Mouse (Mus musculus) heart, embryonic 15.5 days (tissue): Measurements from ENCODE around the gene Panx1. TPM values are rescaled to one million over a fixed set of nuclear protein-coding genes. Genes with fewer than 3 reads are reported as not detected.

Experiments used
- ATAC-seq: fragments of 200-750 bp; cut with Nextera tagmentation; replicated peaks from 2 replicates; pipeline ENCODE4 v1.8.0; 2017; ENCODE audit warnings: low read depth, moderate TSS enrichment; ENCODE audit not compliant: insufficient number of reproducible peaks, insufficient read depth, low FRiP score
- H3K27ac ChIP-seq: fragments of 300-500 bp; sonication (generic); 2 replicates; pipeline ENCODE4 v1.5.1; 2015; ENCODE audit warnings: mild to moderate bottlenecking, inconsistent platforms
- H3K27me3 ChIP-seq: fragments of 300-500 bp; sonication (generic); 2 replicates; pipeline ENCODE4 v1.6.1; 2015; ENCODE audit warnings: inconsistent platforms
- H3K36me3 ChIP-seq: fragments of 300-500 bp; sonication (generic); 2 replicates; pipeline ENCODE4 v1.6.1; 2015; ENCODE audit warnings: mild to moderate bottlenecking, inconsistent platforms
- H3K4me1 ChIP-seq: fragments of 300-500 bp; sonication (generic); replicated peaks from 2 replicates; pipeline ENCODE4 v1.6.1; 2015; ENCODE audit warnings: inconsistent platforms
- H3K4me2 ChIP-seq: fragments of 300-500 bp; sonication (generic); 2 replicates; pipeline ENCODE4 v1.6.1; 2015; ENCODE audit warnings: inconsistent platforms, mild to moderate bottlenecking, moderate library complexity
- H3K4me3 ChIP-seq: fragments of 300-500 bp; sonication (generic); 2 replicates; pipeline ENCODE4 v1.5.1; 2015; ENCODE audit warnings: mild to moderate bottlenecking, inconsistent platforms
- H3K9ac ChIP-seq: fragments of 300-500 bp; sonication (generic); 2 replicates; pipeline ENCODE4 v1.6.1; 2015; ENCODE audit warnings: mild to moderate bottlenecking, inconsistent platforms
- H3K9me3 ChIP-seq: fragments of 300-500 bp; sonication (generic); replicated peaks from 2 replicates; pipeline ENCODE4 v1.6.1; 2016; ENCODE audit warnings: inconsistent platforms
- WGBS: fragments of 180-500 bp; shearing (Covaris S2); methylation state at CpG from one replicate; pipeline ENCODE4 v1.1.7; 2015; ENCODE audit warnings: mixed read lengths; 5-methylcytosine and 5-hydroxymethylcytosine counted together
- polyA plus RNA-seq: library from polyadenylated mRNA; unstranded; fragments of >200 nt; fragmentation: Nextera tagmentation; extraction: Ambion mirVana; gene quantifications from 2 replicates; pipeline ENCODE4 v1.2.1, GENCODE M21; 2015

Panx1 gene
- polyA plus RNA-seq, 1 experiment from 2014 or later = 17.9 TPM

DNA sequence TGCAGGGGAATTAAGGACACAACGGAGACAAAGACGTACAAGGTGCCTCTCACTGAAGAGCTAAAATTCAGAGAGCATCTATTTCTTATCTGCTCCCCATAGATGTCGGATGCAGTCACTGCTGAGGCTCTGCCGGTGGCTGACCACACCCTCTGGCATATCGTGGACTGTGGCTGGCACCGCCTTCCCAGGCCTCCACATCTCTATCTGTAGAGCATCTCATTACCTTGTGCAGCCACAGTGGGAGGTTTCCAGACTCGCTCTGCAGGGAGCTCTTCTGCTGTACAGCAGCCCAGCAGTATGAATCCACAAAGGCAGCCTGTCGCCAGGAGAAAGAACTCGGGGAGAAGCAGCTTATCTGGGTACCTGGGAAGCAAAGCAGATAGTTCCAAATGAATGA lies 24.1 kb downstream of the Panx1 start:
- no peak for ATAC-seq
- no peaks in the 10 kb centered on the region for H3K36me3 ChIP-seq
- no peak overlapping the region for H3K4me3 ChIP-seq
- no peak overlapping the region for H3K4me2 ChIP-seq
- no peaks in the 10 kb centered on the region for H3K9me3 ChIP-seq
- peaks cover 3% of the 10 kb centered on the region; the same call in 1 of the 2 replicates for H3K27me3 ChIP-seq
- no peak overlapping the region for H3K27ac ChIP-seq
- no peak overlapping the region for H3K9ac ChIP-seq
- 53% methylated on average over 9 of the region's 9 CpGs for WGBS
- no peaks in the 10 kb centered on the region for H3K4me1 ChIP-seq

DNA sequence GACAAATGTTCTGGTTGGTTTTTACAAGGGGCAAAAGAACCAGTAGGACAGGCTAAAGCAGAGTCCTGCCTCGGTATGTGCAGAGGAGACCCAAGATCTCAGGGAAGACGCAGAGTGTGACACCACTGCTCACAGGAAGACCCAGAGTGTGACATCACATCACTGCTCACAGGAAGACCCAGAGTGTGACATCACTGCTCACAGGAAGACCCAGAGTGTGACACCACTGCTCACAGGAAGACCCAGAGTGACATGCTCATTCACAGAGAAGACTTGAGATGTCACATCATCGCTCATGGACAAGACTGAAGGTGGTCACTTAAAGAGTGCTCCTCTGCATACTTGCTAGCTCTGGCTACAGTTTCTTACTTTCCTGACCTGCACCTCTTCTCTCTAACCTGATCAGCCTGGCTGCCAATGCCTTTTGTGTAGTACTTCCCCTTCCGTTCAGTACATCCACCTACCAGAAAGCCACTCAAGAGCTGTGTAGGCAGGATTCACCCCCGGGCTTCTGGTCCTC lies 24.7 kb downstream of the Panx1 start:
- no peaks in the 10 kb centered on the region for H3K36me3 ChIP-seq
- 88% methylated on average over 5 of the region's 5 CpGs for WGBS
- ATAC-seq = no peak
- H3K4me1 ChIP-seq = no peaks in the 10 kb centered on the region
- H3K9me3 ChIP-seq = no peaks in the 10 kb centered on the region
- no peak overlapping the region for H3K4me3 ChIP-seq
- peaks cover 3% of the 10 kb centered on the region; the same call in 1 of the 2 replicates for H3K27me3 ChIP-seq
- no peak overlapping the region for H3K4me2 ChIP-seq
- H3K27ac ChIP-seq = no peak overlapping the region
- H3K9ac ChIP-seq = no peak overlapping the region

DNA sequence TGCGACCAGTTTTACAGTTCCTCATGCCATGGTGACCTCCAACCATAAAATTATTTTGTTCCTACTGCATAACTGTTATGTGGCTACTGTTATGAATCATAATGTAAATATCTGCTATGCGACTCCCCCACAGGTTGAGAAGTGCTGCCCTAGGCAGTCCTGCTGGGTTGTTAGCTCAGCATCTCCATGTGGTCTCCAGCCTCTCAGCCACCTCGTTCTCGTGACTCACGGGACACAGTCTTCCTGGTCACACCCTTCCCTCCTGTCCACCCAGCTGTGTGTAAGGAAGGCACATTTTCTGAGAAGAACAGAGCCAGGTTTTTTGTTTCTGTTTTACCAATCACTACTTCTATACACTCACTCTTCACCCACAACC lies 26.5 kb downstream of the Panx1 start:
- Histone ChIP-seq H3K27ac (no peak overlapping the region), H3K9ac (no peak overlapping the region), H3K27me3 (peaks cover 17% of the 10 kb centered on the region; the same call in 1 of the 2 replicates), H3K4me1 (no peaks in the 10 kb centered on the region), H3K4me2 (no peak overlapping the region), H3K9me3 (no peaks in the 10 kb centered on the region), H3K4me3 (no peak overlapping the region), H3K36me3 (no peaks in the 10 kb centered on the region)
- 72% methylated on average over 5 of the region's 5 CpGs for WGBS
- no peak for ATAC-seq

DNA sequence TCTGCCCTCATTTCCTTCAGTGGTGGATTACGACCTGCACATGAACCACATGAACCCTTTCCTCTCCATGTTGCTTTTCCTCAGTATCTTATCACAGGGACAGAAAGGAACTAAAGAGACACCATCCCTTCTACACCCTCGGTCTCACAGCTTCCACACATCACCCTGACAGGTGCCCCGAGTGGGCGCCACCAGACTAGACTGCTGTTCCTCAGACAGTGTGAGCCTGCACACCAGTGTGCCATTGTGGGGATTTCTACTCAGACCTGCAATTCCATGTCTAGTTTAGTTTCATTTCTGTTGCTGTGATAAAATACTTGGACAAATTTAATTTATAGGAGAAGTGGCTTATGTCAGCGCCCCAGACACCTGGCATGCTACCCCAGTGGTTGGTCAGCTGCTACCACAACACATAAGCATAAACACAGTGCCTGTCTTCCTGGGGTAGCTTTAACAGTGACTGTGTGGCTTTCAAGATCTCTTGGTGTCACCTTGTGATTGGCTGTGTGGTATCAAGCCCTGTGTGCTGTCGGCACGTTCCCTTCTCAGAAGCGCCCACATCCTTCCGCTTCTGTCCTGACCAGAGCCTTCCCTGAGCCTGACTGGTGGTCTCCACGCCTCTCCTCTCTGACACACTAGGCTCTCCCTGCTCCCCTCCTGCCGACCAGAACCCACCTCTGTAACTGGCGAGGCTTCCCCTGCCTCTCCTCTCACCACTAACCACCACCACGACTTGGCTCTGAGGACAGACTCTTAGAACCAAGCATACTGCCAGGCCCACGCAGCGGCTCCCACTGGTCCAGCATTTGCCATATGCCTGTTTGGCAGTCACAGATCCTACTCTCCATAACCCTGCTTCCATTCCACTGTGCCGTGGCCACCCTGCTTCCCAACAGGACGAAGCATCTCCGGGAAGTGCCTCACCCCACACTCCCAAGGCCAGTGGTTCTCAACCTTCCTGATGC lies 27.2 kb downstream of the Panx1 start:
- H3K36me3 ChIP-seq = no peaks in the 10 kb centered on the region
- H3K4me1 ChIP-seq = no peaks in the 10 kb centered on the region
- H3K27me3 ChIP-seq = peaks cover 21% of the 10 kb centered on the region; the same call in 1 of the 2 replicates
- no peak overlapping the region for H3K4me3 ChIP-seq
- H3K27ac ChIP-seq = no peak overlapping the region
- no peak overlapping the region for H3K9ac ChIP-seq
- H3K9me3 ChIP-seq = no peaks in the 10 kb centered on the region
- WGBS = 69% methylated on average over 18 of the region's 18 CpGs
- H3K4me2 ChIP-seq = no peak overlapping the region
- peak; percentile 37; the same call in 1 of the 2 replicates for ATAC-seq

DNA sequence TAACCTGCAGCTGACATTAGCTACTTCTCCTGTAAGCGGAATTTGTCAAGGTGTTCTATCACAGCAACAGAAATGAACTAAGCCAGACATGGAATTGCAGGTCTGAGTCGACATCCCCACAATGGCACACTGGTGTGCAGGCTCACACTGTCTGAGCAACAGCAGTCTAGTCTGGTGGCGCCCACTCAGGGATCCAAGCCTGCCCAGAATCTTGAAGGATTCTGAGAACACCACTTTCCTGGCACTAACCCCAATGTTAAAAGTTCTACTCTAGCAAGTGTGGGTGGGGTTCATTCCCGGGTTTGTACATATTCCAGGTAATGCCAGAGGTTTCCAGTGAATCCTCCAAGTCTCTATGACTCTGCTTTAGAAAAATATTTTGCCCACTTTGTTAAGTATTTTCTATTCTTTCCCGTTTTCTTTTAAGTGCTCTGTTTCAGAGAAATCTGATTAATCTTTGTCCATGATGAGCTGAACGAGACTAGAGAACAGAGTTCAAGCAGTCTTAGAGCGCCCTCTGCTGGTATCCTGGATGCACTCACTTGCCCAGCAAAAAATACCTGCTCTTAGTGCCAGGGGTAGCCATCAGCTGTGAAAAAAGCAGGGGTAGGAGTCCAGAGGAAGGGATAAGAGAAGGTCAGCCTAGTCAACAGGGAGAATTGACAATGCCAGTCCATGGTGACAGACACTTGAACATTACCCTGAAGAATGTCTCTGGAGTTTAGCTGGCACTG lies 29.9 kb downstream of the Panx1 start:
- Histone ChIP-seq H3K4me2 (no peak overlapping the region), H3K27ac (no peak overlapping the region), H3K9me3 (no peaks in the 10 kb centered on the region), H3K4me1 (no peaks in the 10 kb centered on the region), H3K9ac (no peak overlapping the region), H3K36me3 (no peaks in the 10 kb centered on the region), H3K4me3 (no peak overlapping the region), H3K27me3 (peaks cover 32% of the 10 kb centered on the region; the same call in 1 of the 2 replicates)
- no peak for ATAC-seq
- WGBS = 49% methylated on average over 7 of the region's 7 CpGs

DNA sequence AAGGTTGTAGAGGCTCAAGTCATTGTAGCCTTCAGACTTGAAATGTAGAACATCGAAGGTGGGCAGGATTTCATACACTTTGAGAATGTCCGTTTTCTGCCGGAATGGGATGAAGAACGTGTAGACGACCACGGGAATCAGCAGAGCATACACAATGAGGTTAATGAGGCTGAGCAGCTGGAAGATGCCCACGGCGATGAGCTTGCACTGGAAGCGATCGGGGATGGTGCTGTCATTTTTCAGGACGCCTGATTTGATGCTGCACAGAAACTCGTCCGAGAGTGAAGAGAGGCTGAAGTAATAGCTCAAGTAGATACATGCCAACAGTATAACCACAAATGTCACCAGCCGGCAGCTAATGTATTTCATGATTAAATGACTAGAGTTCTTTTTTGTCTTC lies 37.7 kb downstream of the Panx1 start:
- Histone ChIP-seq H3K27me3 (peaks cover 46% of the 10 kb centered on the region; the same call in 1 of the 2 replicates), H3K4me3 (no peak overlapping the region), H3K4me2 (no peak overlapping the region), H3K9ac (no peak overlapping the region), H3K27ac (no peak overlapping the region), H3K36me3 (peaks cover 5% of the 10 kb centered on the region; the same call in 1 of the 2 replicates), H3K4me1 (no peaks in the 10 kb centered on the region; the same call in 1 of the 2 replicates), H3K9me3 (no peaks in the 10 kb centered on the region)
- 72% methylated on average over 14 of the region's 14 CpGs for WGBS
- ATAC-seq = no peak

DNA sequence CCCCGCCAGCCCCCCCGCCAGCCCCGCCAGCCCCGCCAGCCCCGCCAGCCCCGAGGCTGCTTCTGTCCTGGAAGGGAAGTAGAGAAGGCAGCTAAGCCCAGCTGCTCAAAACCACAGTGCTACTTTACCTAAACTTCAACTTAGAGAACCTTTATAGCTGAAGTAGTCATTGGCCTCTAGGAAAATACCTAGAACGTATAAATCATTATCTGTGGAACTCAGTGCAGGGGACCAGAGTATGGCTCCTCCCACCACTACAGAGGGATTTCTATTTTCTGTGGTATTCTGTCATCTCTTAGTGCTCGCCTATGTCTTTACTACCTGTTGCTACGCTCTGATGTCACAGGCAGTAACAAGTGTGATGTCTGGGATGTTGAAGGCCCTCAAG lies 41.0 kb downstream of the Panx1 start:
- Histone ChIP-seq H3K9ac (no peak overlapping the region), H3K27ac (no peak overlapping the region), H3K4me1 (no peaks in the 10 kb centered on the region), H3K4me2 (no peak overlapping the region), H3K9me3 (no peaks in the 10 kb centered on the region), H3K27me3 (peaks cover 44% of the 10 kb centered on the region; the same call in 1 of the 2 replicates), H3K36me3 (peaks cover 5% of the 10 kb centered on the region; the same call in 1 of the 2 replicates), H3K4me3 (no peak overlapping the region)
- ATAC-seq = no peak
- 65% methylated on average over 9 of the region's 9 CpGs for WGBS

DNA sequence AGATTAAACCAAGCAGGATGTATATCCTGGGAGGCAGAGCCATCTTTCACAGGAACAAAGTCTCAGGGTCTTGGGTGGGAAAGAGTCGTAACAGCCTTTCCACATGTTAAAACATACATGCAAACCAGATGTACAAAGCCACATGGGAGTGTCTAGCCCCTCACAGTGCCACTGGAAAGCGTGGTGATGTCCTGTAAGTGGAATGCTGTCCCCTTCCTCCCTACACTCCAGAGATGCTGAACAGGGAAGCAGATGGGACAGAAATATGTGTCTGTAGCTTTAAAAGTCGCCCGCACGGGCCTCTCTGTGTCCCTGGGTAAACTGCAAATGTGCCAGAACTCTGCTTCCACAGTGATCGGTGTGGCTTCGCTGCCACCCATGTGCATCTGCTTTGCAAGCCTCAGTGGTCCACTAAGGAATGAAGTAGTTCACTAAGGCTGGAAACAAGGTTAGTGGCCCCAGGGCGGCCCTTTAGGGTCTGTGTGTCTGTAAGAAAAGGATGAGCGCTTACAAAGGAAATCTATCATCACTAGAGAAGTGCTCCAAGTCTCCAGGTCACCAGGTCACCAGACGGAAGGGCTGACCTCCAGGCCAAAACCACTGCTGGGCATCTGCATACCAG lies 41.5 kb downstream of the Panx1 start:
- H3K4me2 ChIP-seq = no peak overlapping the region
- ATAC-seq = no peak
- H3K9me3 ChIP-seq = no peaks in the 10 kb centered on the region
- 56% methylated on average over 10 of the region's 10 CpGs for WGBS
- no peak overlapping the region for H3K4me3 ChIP-seq
- H3K4me1 ChIP-seq = no peaks in the 10 kb centered on the region
- peaks cover 5% of the 10 kb centered on the region; the same call in 1 of the 2 replicates for H3K36me3 ChIP-seq
- H3K27me3 ChIP-seq = peaks cover 49% of the 10 kb centered on the region; the same call in 1 of the 2 replicates
- no peak overlapping the region for H3K27ac ChIP-seq
- H3K9ac ChIP-seq = no peak overlapping the region

DNA sequence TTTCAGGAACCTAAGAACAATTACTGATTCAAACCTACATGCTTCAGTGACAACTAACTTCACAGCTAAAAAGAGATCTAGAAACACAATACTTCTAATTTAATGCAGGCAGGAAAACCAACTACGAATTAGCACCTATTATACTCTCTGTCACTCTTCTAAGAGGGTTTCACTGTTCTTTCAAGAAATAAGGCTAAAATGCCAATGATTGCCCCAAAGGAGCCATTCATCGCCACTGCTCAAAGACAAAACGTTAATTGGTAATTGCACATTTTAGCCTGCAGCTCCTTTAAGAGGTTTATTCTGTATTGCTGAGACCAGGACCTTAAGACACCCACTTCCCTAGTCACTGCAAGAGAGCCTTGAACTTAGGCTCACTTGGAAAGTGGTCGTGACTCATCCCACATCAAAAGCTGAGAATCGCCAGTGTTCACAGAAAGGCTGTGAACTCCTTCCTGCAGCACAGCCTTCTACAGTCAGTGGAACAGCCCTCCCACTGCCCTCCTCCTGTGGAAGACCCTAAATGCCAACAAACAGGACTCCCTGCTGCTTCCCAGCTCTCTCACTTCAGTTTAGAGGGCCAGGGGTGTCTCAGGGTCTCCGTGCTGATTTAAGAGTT lies 42.2 kb downstream of the Panx1 start:
- no peak for ATAC-seq
- no peak overlapping the region for H3K4me2 ChIP-seq
- H3K27ac ChIP-seq = no peak overlapping the region

DNA sequence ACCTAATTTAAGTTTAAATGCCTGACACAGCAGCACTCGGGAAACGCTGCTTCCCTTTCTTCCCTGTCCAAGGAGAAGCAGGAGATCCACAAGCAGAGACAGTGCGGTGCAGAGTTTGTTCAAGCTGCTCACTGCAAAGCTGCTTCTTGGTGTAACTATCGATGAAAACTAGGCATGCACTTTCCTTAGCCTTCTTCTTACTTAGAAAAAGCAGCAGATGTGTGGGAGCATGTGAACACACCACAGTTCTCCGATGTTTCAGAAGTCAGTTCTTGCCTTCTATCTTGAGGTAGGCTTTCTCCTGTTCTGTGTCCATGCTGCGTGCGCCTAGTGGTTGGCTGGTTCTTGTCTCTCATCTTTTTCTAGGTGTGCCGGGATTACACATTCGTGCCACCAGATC lies 46.5 kb downstream of the Panx1 start:
- Histone ChIP-seq H3K27me3 (peaks cover 33% of the 10 kb centered on the region; the same call in 1 of the 2 replicates), H3K4me1 (no peaks in the 10 kb centered on the region), H3K27ac (no peak overlapping the region), H3K4me3 (no peak overlapping the region), H3K36me3 (no peaks in the 10 kb centered on the region), H3K9ac (no peak overlapping the region), H3K4me2 (no peak overlapping the region), H3K9me3 (no peaks in the 10 kb centered on the region)
- WGBS = 80% methylated on average over 9 of the region's 9 CpGs
- ATAC-seq = no peak

More for the DNA sequence above, 42.2 kb downstream of the Panx1 start:
- H3K9ac ChIP-seq = no peak overlapping the region
- H3K9me3 ChIP-seq = no peaks in the 10 kb centered on the region
- no peaks in the 10 kb centered on the region for H3K4me1 ChIP-seq
- H3K27me3 ChIP-seq = peaks cover 49% of the 10 kb centered on the region; the same call in 1 of the 2 replicates
- H3K36me3 ChIP-seq = peaks cover 5% of the 10 kb centered on the region; the same call in 1 of the 2 replicates
- no peak overlapping the region for H3K4me3 ChIP-seq
- 66% methylated on average over 6 of the region's 6 CpGs for WGBS
